Mouse (Mus musculus) olfactory bulb, adult 2 months (tissue): ENCODE results near the gene Pmpcb.

Experiments
- CTCF ChIP-seq: fragments of 200-500 bp; IDR thresholded peaks from 2 replicates; pipeline ENCODE4 v1.5.1; 2012; ENCODE audit warnings: low read depth, mild to moderate bottlenecking, low read length, moderate library complexity; ENCODE audit not compliant: insufficient read depth
- POLR2A ChIP-seq: fragments of 200-500 bp; IDR thresholded peaks from 2 replicates; pipeline ENCODE4 v1.6.1; 2012; ENCODE audit warnings: mild to moderate bottlenecking, low read depth, low read length, moderate library complexity; ENCODE audit not compliant: insufficient read depth

- TF ChIP-seq CTCF (no peak), POLR2A (no peak)
Observed at GRCm38 (mm10) chr5:21803691-21804188, 66.8 kb downstream of the Pmpcb start.
